In the genomic region with DNA sequence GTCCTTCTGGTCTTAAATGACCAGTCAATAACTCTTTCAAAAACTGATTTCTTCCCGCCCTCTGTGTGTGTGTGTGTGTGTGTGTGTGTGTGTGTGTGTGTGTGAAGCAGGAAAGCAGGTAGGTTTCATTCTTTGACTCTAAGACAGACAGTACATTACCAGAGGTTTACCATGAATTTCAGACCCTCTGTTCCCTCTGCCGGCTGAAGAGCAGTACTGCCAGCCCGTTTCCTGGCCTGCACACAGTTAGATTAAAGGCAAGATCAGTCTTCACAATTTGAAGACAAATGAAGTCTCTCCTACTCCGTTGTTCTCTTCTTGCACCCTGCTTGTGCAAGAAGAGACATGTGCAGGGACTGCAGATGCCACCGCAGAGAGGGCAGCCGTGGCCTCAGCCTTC, we compare ENCODE assay signal across 9 mouse cellular contexts.
A peak's percentile ranks its signal among the peaks of the same experiment; 100 is the strongest.
DNase-seq lines count a peak whose midpoint lies in the region; ATAC-seq and TF ChIP-seq lines count a peak whose summit lies in the region.
"Had no signal": no experiment of that assay in that cellular context is flagged by ENCODE, and none has a peak within 500 bp of the region (broad histone marks: within the 10 kb centered on the region; RNA-seq: fewer than 3 reads in every experiment).

No protein-coding gene starts in this region.

- no peaks in the 10 kb centered on the region for H3K36me3 ChIP-seq in forebrain, embryonic 14.5 days (ENCODE audit: control insufficient read depth, insufficient read depth, low read length)
- no peaks in the 10 kb centered on the region for H3K36me3 ChIP-seq in forebrain, embryonic 12.5 days (replicated peaks)
- H3K36me3 ChIP-seq in midbrain, embryonic 11.5 days (ENCODE audit: control insufficient read depth, insufficient read depth, low read length), result no peaks in the 10 kb centered on the region
- no peaks in the 10 kb centered on the region for H3K36me3 ChIP-seq in midbrain, embryonic 13.5 days
- no peaks in the 10 kb centered on the region for H3K36me3 ChIP-seq in heart, embryonic 12.5 days
- H3K36me3 ChIP-seq in thymus, adult 2 months (ENCODE audit: control insufficient read depth, insufficient read depth, low read length), result no peaks in the 10 kb centered on the region

- no peak overlapping the region for H3K4me3 ChIP-seq in forebrain, embryonic 14.5 days (ENCODE audit: low read depth, low read length)
- no peak overlapping the region for H3K4me3 ChIP-seq in forebrain, embryonic 12.5 days (replicated peaks)
- no peak overlapping the region for H3K4me3 ChIP-seq in midbrain, embryonic 11.5 days (ENCODE audit: low read depth, low read length)
- H3K4me3 ChIP-seq in midbrain, embryonic 13.5 days (replicated peaks), result no peak overlapping the region
- H3K4me3 ChIP-seq in heart, embryonic 12.5 days, result no peak overlapping the region
- H3K4me3 ChIP-seq in thymus, adult 2 months (ENCODE audit: control insufficient read depth, insufficient read depth, low read length), result no peak overlapping the region

- no peaks in the 10 kb centered on the region for H3K27me3 ChIP-seq in forebrain, embryonic 14.5 days (replicated peaks; ENCODE audit: control insufficient read depth, insufficient read depth, low read length)
- no peaks in the 10 kb centered on the region for H3K27me3 ChIP-seq in forebrain, embryonic 12.5 days
- no peaks in the 10 kb centered on the region for H3K27me3 ChIP-seq in midbrain, embryonic 11.5 days (ENCODE audit: control insufficient read depth, insufficient read depth, low read length)
- H3K27me3 ChIP-seq in midbrain, embryonic 13.5 days, result no peaks in the 10 kb centered on the region
- no peaks in the 10 kb centered on the region for H3K27me3 ChIP-seq in heart, embryonic 12.5 days (replicated peaks)
- H3K27me3 ChIP-seq in thymus, adult 2 months (ENCODE audit: control insufficient read depth, insufficient read depth, low read length), result no peaks in the 10 kb centered on the region

- no peaks in the 10 kb centered on the region for H3K4me1 ChIP-seq in forebrain, embryonic 14.5 days (ENCODE audit: control insufficient read depth, insufficient read depth, low read length)
- H3K4me1 ChIP-seq in forebrain, embryonic 12.5 days, result no peaks in the 10 kb centered on the region
- H3K4me1 ChIP-seq in midbrain, embryonic 11.5 days (ENCODE audit: control insufficient read depth, insufficient read depth, low read length), result no peaks in the 10 kb centered on the region
- H3K4me1 ChIP-seq in midbrain, embryonic 13.5 days (replicated peaks), result no peaks in the 10 kb centered on the region
- no peaks in the 10 kb centered on the region for H3K4me1 ChIP-seq in heart, embryonic 12.5 days (replicated peaks)
- no peaks in the 10 kb centered on the region for H3K4me1 ChIP-seq in thymus, adult 2 months (replicated peaks; ENCODE audit: control insufficient read depth, insufficient read depth, low read length)

- TF ChIP-seq POLR2A in thymus, adult 2 months (IDR thresholded peaks at IDR 0.05; ENCODE audit: control insufficient read depth, extremely low read depth, insufficient read depth, low read length, poor library complexity), result no peak

- no peak overlapping the region for H3K4me2 ChIP-seq in forebrain, embryonic 14.5 days (ENCODE audit: low read length)
- H3K4me2 ChIP-seq in forebrain, embryonic 12.5 days, result no peak overlapping the region
- H3K4me2 ChIP-seq in midbrain, embryonic 11.5 days, result no peak overlapping the region
- no peak overlapping the region for H3K4me2 ChIP-seq in midbrain, embryonic 13.5 days (replicated peaks)
- no peak overlapping the region for H3K4me2 ChIP-seq in heart, embryonic 12.5 days

- peak; percentile 50; the same call in 1 of the 2 replicates for ATAC-seq in forebrain, embryonic 14.5 days
- ATAC-seq in forebrain, embryonic 12.5 days (ENCODE audit: low FRiP score), result no peak
- peak; percentile 11; the same call in 1 of the 2 replicates for ATAC-seq in midbrain, embryonic 11.5 days (ENCODE audit: low FRiP score)
- no peak for ATAC-seq in midbrain, embryonic 13.5 days
- ATAC-seq in frontal cortex, adult (ENCODE audit: low TSS enrichment), result peak; percentile 91
- no peak for ATAC-seq in heart, embryonic 12.5 days (ENCODE audit: insufficient number of reproducible peaks, low FRiP score)

- DNase-seq in forebrain, embryonic 14.5 days (ENCODE audit: low spot score), result peak; percentile 32
- DNase-seq in midbrain, embryonic 11.5 days (ENCODE audit: low spot score, missing footprints), result no peak
- peak; percentile 38 for DNase-seq in right cerebral cortex, postnatal 14 days
- no peak for DNase-seq in thymus, adult 2 months
- DNase-seq: heart, postnatal 36 days had no signal

- 80% methylated on average over 6 of the region's 6 CpGs for WGBS in forebrain, embryonic 14.5 days
- WGBS in forebrain, embryonic 12.5 days, result 68% methylated on average over 6 of the region's 6 CpGs
- 73% methylated on average over 6 of the region's 6 CpGs for WGBS in midbrain, embryonic 11.5 days
- 70% methylated on average over 6 of the region's 6 CpGs for WGBS in midbrain, embryonic 13.5 days
- 58% methylated on average over 6 of the region's 6 CpGs for WGBS in heart, embryonic 12.5 days
- 66% methylated on average over 6 of the region's 6 CpGs for WGBS in thymus, adult 2 months

- H3K27ac ChIP-seq in forebrain, embryonic 14.5 days (ENCODE audit: low read depth, low read length), result no peak overlapping the region
- no peak overlapping the region for H3K27ac ChIP-seq in forebrain, embryonic 12.5 days
- H3K27ac ChIP-seq in midbrain, embryonic 11.5 days (ENCODE audit: low read depth, low read length), result no peak overlapping the region
- H3K27ac ChIP-seq in midbrain, embryonic 13.5 days, result no peak overlapping the region
- H3K27ac ChIP-seq in heart, embryonic 12.5 days (ENCODE audit: poor library complexity, severe bottlenecking), result no peak overlapping the region
- H3K27ac ChIP-seq in thymus, adult 2 months (ENCODE audit: control insufficient read depth, insufficient read depth, low read length), result no peak overlapping the region

- H3K9me3 ChIP-seq in forebrain, embryonic 14.5 days (replicated peaks; ENCODE audit: control insufficient read depth, low read length), result no peaks in the 10 kb centered on the region
- no peaks in the 10 kb centered on the region for H3K9me3 ChIP-seq in forebrain, embryonic 12.5 days
- no peaks in the 10 kb centered on the region for H3K9me3 ChIP-seq in midbrain, embryonic 11.5 days (ENCODE audit: control insufficient read depth, low read length)
- no peaks in the 10 kb centered on the region for H3K9me3 ChIP-seq in midbrain, embryonic 13.5 days
- no peaks in the 10 kb centered on the region for H3K9me3 ChIP-seq in heart, embryonic 12.5 days (replicated peaks)

- no peak for TF ChIP-seq CTCF in thymus, adult 2 months (IDR thresholded peaks at IDR 0.05; ENCODE audit: borderline replicate concordance, control insufficient read depth, extremely low read depth, insufficient read depth, low read length, poor library complexity)

- no peak overlapping the region for H3K9ac ChIP-seq in forebrain, embryonic 14.5 days (ENCODE audit: low read length)
- H3K9ac ChIP-seq in forebrain, embryonic 12.5 days, result no peak overlapping the region
- no peak overlapping the region for H3K9ac ChIP-seq in midbrain, embryonic 11.5 days (ENCODE audit: low read length)
- no peak overlapping the region for H3K9ac ChIP-seq in midbrain, embryonic 13.5 days (replicated peaks)
- no peak overlapping the region for H3K9ac ChIP-seq in heart, embryonic 12.5 days

Comparison
In these comparisons a context has a peak if more than half of its experiments do, and no peak if none do; other contexts are left out.
1. ATAC-seq: peak in forebrain, embryonic 14.5 days (single experiment), midbrain, embryonic 11.5 days (single experiment) and frontal cortex, adult (single experiment); none in forebrain, embryonic 12.5 days (single experiment), midbrain, embryonic 13.5 days (single experiment) and heart, embryonic 12.5 days (single experiment).
2. DNase-seq: peak in forebrain, embryonic 14.5 days (single experiment) and right cerebral cortex, postnatal 14 days (single experiment); none in midbrain, embryonic 11.5 days (single experiment) and thymus, adult 2 months (single experiment).